Mouse (Mus musculus) spleen, adult 2 months (tissue): ENCODE results near the gene Lrrc29. TPM values are rescaled to one million over a fixed set of nuclear protein-coding genes. Genes with fewer than 3 reads are reported as not detected.

Experiments
- DNase-seq, 2 experiments: peaks; one replicate each; pipeline versions ENCODE4 v3.0.0 to v3.0.0-alpha.2; 2012 to 2021; ENCODE audit warnings: low spot score in 2 of 2, low read depth in 1 of 2
- H3K27ac ChIP-seq: fragments of 200-500 bp; 2 replicates; pipeline ENCODE4 v1.5.1; 2012; ENCODE audit warnings: low read length, inconsistent platforms; ENCODE audit not compliant: insufficient read depth
- H3K27me3 ChIP-seq: fragments of 200-500 bp; 2 replicates; pipeline ENCODE4 v1.6.1; 2012; ENCODE audit warnings: mild to moderate bottlenecking, moderate library complexity, low read length, inconsistent platforms; ENCODE audit not compliant: control insufficient read depth, insufficient read depth
- H3K36me3 ChIP-seq: fragments of 200-500 bp; 2 replicates; pipeline ENCODE4 v1.6.1; 2012; ENCODE audit warnings: mild to moderate bottlenecking, low read length, inconsistent platforms; ENCODE audit not compliant: control insufficient read depth, insufficient read depth
- H3K4me1 ChIP-seq: fragments of 200-500 bp; 2 replicates; pipeline ENCODE4 v1.6.1; 2011; ENCODE audit warnings: inconsistent platforms; ENCODE audit not compliant: control insufficient read depth, insufficient read depth, insufficient read length
- H3K4me3 ChIP-seq: fragments of 200-500 bp; 2 replicates; pipeline ENCODE4 v1.5.1; 2011; ENCODE audit warnings: mild to moderate bottlenecking, inconsistent platforms; ENCODE audit not compliant: insufficient read depth, insufficient read length; ENCODE audit errors: extremely low read depth
- CTCF ChIP-seq: fragments of 200-500 bp; IDR thresholded peaks from 2 replicates; pipeline ENCODE4 v1.5.1; 2011; ENCODE audit warnings: mild to moderate bottlenecking, inconsistent platforms; ENCODE audit not compliant: insufficient read depth, insufficient read length, insufficient replicate concordance; ENCODE audit errors: extremely low read depth
- POLR2A ChIP-seq: fragments of 200-500 bp; IDR thresholded peaks from 2 replicates; pipeline ENCODE4 v1.6.1; 2011; ENCODE audit warnings: low read depth, low read length, inconsistent platforms
- WGBS: fragments of 180-500 bp; shearing (Covaris S2); methylation state at CpG from one replicate; pipeline ENCODE4 v1.1.7; 2018; 5-methylcytosine and 5-hydroxymethylcytosine counted together
- polyA plus RNA-seq: library from polyadenylated mRNA; depleted of rRNA; stranded (reverse); fragments of >200 nt; gene quantifications from 2 replicates; pipeline ENCODE4 v1.2.3, GENCODE M21; 2012; rRNA removed

Lrrc29 gene
- polyA plus RNA-seq, 1 experiment = 9.2 TPM

GRCm38 (mm10) chr8:105269075-105269458 lies 57.0 kb downstream of the Lrrc29 start:
- Histone ChIP-seq H3K36me3 (peaks cover 4% of the 10 kb centered on the region), H3K4me3 (peak overlapping the region; percentile 37; the same call in 1 of the 2 replicates), H3K4me1 (peaks cover 15% of the 10 kb centered on the region), H3K27me3 (0 out of 2 replicates have a peak, but pooled peaks cover 5% of the 10 kb centered on the region), H3K27ac (no peak overlapping the region)
- WGBS = 42% methylated on average over 10 of the region's 10 CpGs
- TF ChIP-seq CTCF = no peak
- no peak for TF ChIP-seq POLR2A
- DNase-seq = no peak

GRCm38 (mm10) chr8:105268342-105269074 lies 57.6 kb downstream of the Lrrc29 start:
- DNase-seq = no peak
- H3K36me3 ChIP-seq = peaks cover 4% of the 10 kb centered on the region
- TF ChIP-seq POLR2A (no peak), CTCF (no peak)
- H3K27ac ChIP-seq = no peak overlapping the region
- peaks cover 15% of the 10 kb centered on the region for H3K4me1 ChIP-seq
- 0 out of 2 replicates have a peak, but pooled peaks cover 5% of the 10 kb centered on the region for H3K27me3 ChIP-seq
- no peak overlapping the region for H3K4me3 ChIP-seq
- WGBS = 63% methylated on average over 65 of the region's 65 CpGs

GRCm38 (mm10) chr8:105266775-105267174 lies 59.3 kb downstream of the Lrrc29 start:
- peak in 1 of 2 experiments; percentile 64 for DNase-seq
- no peak for TF ChIP-seq CTCF
- TF ChIP-seq POLR2A = no peak
- WGBS = 24% methylated on average over 13 of the region's 13 CpGs

GRCm38 (mm10) chr8:105265128-105265527 lies 61.0 kb downstream of the Lrrc29 start:
- peaks cover 4% of the 10 kb centered on the region for H3K36me3 ChIP-seq
- WGBS = under 1% methylated on average over 10 of the region's 10 CpGs
- TF ChIP-seq POLR2A = no peak
- TF ChIP-seq CTCF = no peak
- H3K27me3 ChIP-seq = 0 out of 2 replicates have a peak, but pooled peaks cover 4% of the 10 kb centered on the region
- H3K4me3 ChIP-seq = peak overlapping the region; percentile 96
- peak; percentile 52 to 58 for DNase-seq
- peak overlapping the region; percentile 59 for H3K27ac ChIP-seq
- peaks cover 21% of the 10 kb centered on the region for H3K4me1 ChIP-seq

More at GRCm38 (mm10) chr8:105266775-105267174, 59.3 kb downstream of the Lrrc29 start:
- H3K36me3 ChIP-seq = peaks cover 4% of the 10 kb centered on the region
- peaks cover 15% of the 10 kb centered on the region for H3K4me1 ChIP-seq
- no peak overlapping the region for H3K4me3 ChIP-seq
- 0 out of 2 replicates have a peak, but pooled peaks cover 4% of the 10 kb centered on the region for H3K27me3 ChIP-seq
- H3K27ac ChIP-seq = peak overlapping the region; percentile 34; the same call in 1 of the 2 replicates

GRCm38 (mm10) chr8:105264024-105264982 lies 61.8 kb downstream of the Lrrc29 start, which contains the start of the genes Tradd and Fbxl8:
Tradd (minus strand) TSS chr8:105264609.
Fbxl8 (plus strand) TSS chr8:105264648.
- WGBS = 1% methylated on average over 54 of the region's 54 CpGs
- H3K27me3 ChIP-seq = no peaks in the 10 kb centered on the region
- peaks cover 4% of the 10 kb centered on the region for H3K36me3 ChIP-seq
- peak within 1 kb of the TSS; percentile 96 for H3K4me3 ChIP-seq
- H3K4me1 ChIP-seq = peaks cover 28% of the 10 kb centered on the region
- DNase-seq = peak; percentile 22 to 77
- TF ChIP-seq CTCF (no peak), POLR2A (peak; percentile 71)
- peak within 1 kb of the TSS; percentile 69 for H3K27ac ChIP-seq

- no peak for DNase-seq
- peaks cover 23% of the 10 kb centered on the region for H3K4me1 ChIP-seq
- no peaks in the 10 kb centered on the region for H3K27me3 ChIP-seq
- peak overlapping the region; percentile 96; the same call in 1 of the 2 replicates for H3K4me3 ChIP-seq
- TF ChIP-seq POLR2A (no peak), CTCF (no peak)
- 58% methylated on average over 16 of the region's 16 CpGs for WGBS
- peaks cover 2% of the 10 kb centered on the region for H3K36me3 ChIP-seq
- no peak overlapping the region for H3K27ac ChIP-seq
Observed at GRCm38 (mm10) chr8:105263244-105263912, 62.7 kb downstream of the Lrrc29 start.

Other genes with a start within 250 kb of the Lrrc29 start
- gene Ces3b, start 242.5 kb downstream of the Lrrc29 start, polyA plus RNA-seq = not detected in 2 replicates
- gene Ces4a, start 194.5 kb downstream of the Lrrc29 start, polyA plus RNA-seq = not detected in 2 replicates
- gene Cbfb, start 155.6 kb downstream of the Lrrc29 start, polyA plus RNA-seq = 11.9 and 14.9 TPM in 2 replicates
- 13.6 TPM in 2 replicates for gene D230025D16Rik, start 101.1 kb downstream of the Lrrc29 start, polyA plus RNA-seq
- gene B3gnt9, start 71.1 kb downstream of the Lrrc29 start, polyA plus RNA-seq = 11.5 and 12.0 TPM in 2 replicates
- gene Tradd, start 61.7 kb downstream of the Lrrc29 start, polyA plus RNA-seq = 28.1 and 31.8 TPM in 2 replicates
- 16.0 and 20.5 TPM in 2 replicates for gene Fbxl8, start 61.6 kb downstream of the Lrrc29 start, polyA plus RNA-seq
- 2.5 and 2.7 TPM in 2 replicates for gene Hsf4, start 56.5 kb downstream of the Lrrc29 start, polyA plus RNA-seq
- 0.53 and 0.70 TPM in 2 replicates for gene Nol3, start 50.1 kb downstream of the Lrrc29 start, polyA plus RNA-seq
- 3.7 and 3.9 TPM in 2 replicates for gene 4931428F04Rik, start 36.4 kb downstream of the Lrrc29 start, polyA plus RNA-seq
- gene Exoc3l, start 30.2 kb downstream of the Lrrc29 start, polyA plus RNA-seq = 21.4 and 23.4 TPM in 2 replicates
- gene E2f4, start 28.6 kb downstream of the Lrrc29 start, polyA plus RNA-seq = 165 and 202 TPM in 2 replicates
- gene Elmo3, start 20.7 kb downstream of the Lrrc29 start, polyA plus RNA-seq = 7.2 and 7.7 TPM in 2 replicates
- gene Tmem208, start 76 bp upstream of the Lrrc29 start, polyA plus RNA-seq = 67.8 and 82.2 TPM in 2 replicates
- 52.0 and 58.1 TPM in 2 replicates for gene Fhod1, start 21.7 kb upstream of the Lrrc29 start, polyA plus RNA-seq
- gene Slc9a5, start 22.6 kb upstream of the Lrrc29 start, polyA plus RNA-seq = 3.0 and 4.2 TPM in 2 replicates
- 0.16 and 0.20 TPM in 2 replicates for gene Plekhg4, start 47.0 kb upstream of the Lrrc29 start, polyA plus RNA-seq
- 0.42 and 0.62 TPM in 2 replicates for gene Kctd19, start 87.2 kb upstream of the Lrrc29 start, polyA plus RNA-seq
- gene Lrrc36, start 87.3 kb upstream of the Lrrc29 start, polyA plus RNA-seq = 0.07 and 0.13 TPM in 2 replicates
- 8.1 and 14.7 TPM in 2 replicates for gene Tppp3, start 145.2 kb upstream of the Lrrc29 start, polyA plus RNA-seq
- 15.3 and 18.3 TPM in 2 replicates for gene Zdhhc1, start 170.6 kb upstream of the Lrrc29 start, polyA plus RNA-seq
- 0.44 and 0.62 TPM in 2 replicates for gene Hsd11b2, start 192.5 kb upstream of the Lrrc29 start, polyA plus RNA-seq
- 68.3 and 72.0 TPM in 2 replicates for gene Atp6v0d1, start 239.8 kb upstream of the Lrrc29 start, polyA plus RNA-seq